Mouse (Mus musculus) lung, adult 2 months (tissue): Measurements from ENCODE around the gene Ckap2l.

ENCODE experiments used
- CTCF ChIP-seq: fragments of 200-500 bp; IDR thresholded peaks from 2 replicates; pipeline ENCODE4 v1.5.1; 2011; ENCODE audit warnings: mild to moderate bottlenecking, low read length, control low read depth; ENCODE audit not compliant: insufficient read depth
- POLR2A ChIP-seq: fragments of 200-500 bp; IDR thresholded peaks from 2 replicates; pipeline ENCODE4 v1.6.1; 2011; ENCODE audit warnings: low read depth, mild to moderate bottlenecking, control low read depth, low read length, borderline replicate concordance; ENCODE audit errors: extremely low read depth

- TF ChIP-seq POLR2A = no peak
- no peak for TF ChIP-seq CTCF
Observed at GRCm38 (mm10) chr2:129320033-129320605, 23.1 kb upstream of the Ckap2l start.
